In the genomic region with DNA sequence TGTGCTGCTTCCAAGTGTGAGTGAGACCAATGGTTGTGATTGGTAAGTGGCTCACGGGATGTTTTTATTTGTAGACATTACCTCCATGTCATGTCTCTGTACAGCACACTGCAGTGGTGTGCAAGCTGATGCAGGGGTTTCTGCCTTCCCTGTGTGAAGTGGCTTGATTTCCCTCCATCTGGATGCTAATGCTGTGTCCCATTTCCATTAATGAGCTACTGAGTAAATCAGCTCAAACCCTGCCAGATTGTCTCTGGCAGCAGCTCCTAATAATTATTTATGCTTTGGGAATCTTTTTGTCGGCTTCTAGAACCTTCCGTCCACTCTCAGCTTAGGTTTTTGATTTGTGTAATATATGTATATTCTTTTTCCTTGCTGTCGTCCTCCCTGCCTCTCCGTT, we compare ENCODE assay signal across 31 mouse cellular contexts. TPM values are rescaled to one million over a fixed set of nuclear protein-coding genes. Genes with fewer than 3 reads are reported as not detected.
A peak's percentile ranks its signal among the peaks of the same experiment; 100 is the strongest.
DNase-seq lines count a peak whose midpoint lies in the region; ATAC-seq and TF ChIP-seq lines count a peak whose summit lies in the region.
"Had no signal": no experiment of that assay in that cellular context is flagged by ENCODE, and none has a peak within 500 bp of the region (broad histone marks: within the 10 kb centered on the region; RNA-seq: fewer than 3 reads in every experiment).

No protein-coding gene starts in this region.

- no peak overlapping the region for H3K4me3 ChIP-seq in forebrain, embryonic 15.5 days
- no peak overlapping the region for H3K4me3 ChIP-seq in forebrain, embryonic 11.5 days (ENCODE audit: low read depth, low read length)
- H3K4me3 ChIP-seq in cortical plate, adult 2 months (ENCODE audit: insufficient read depth, low read length), result no peak overlapping the region
- no peak overlapping the region for H3K4me3 ChIP-seq in intestine, postnatal 0 days (ENCODE audit: low read depth, low read length)
- H3K4me3 ChIP-seq: embryonic facial prominence, embryonic 10.5 days; embryonic facial prominence, embryonic 15.5 days; intestine, embryonic 15.5 days; limb, embryonic 13.5 days; lung, embryonic 15.5 days; neural tube, embryonic 13.5 days; stomach, embryonic 15.5 days had no signal

- H3K4me1 ChIP-seq in forebrain, embryonic 15.5 days, result 0 out of 2 replicates have a peak, but pooled peaks cover 2% of the 10 kb centered on the region
- no peaks in the 10 kb centered on the region for H3K4me1 ChIP-seq in forebrain, embryonic 11.5 days (replicated peaks; ENCODE audit: control insufficient read depth, insufficient read depth, low read length)
- H3K4me1 ChIP-seq in cortical plate, adult 2 months (ENCODE audit: control insufficient read depth, insufficient read depth, low read length), result peaks cover 3% of the 10 kb centered on the region; the same call in 1 of the 2 replicates
- no peaks in the 10 kb centered on the region for H3K4me1 ChIP-seq in intestine, postnatal 0 days (replicated peaks; ENCODE audit: control insufficient read depth, insufficient read depth, low read length)
- H3K4me1 ChIP-seq: embryonic facial prominence, embryonic 10.5 days; embryonic facial prominence, embryonic 15.5 days; intestine, embryonic 15.5 days; limb, embryonic 13.5 days; lung, embryonic 15.5 days; stomach, embryonic 15.5 days had no signal

- peak overlapping the region; percentile 42 for H3K27ac ChIP-seq in forebrain, embryonic 15.5 days (replicated peaks)
- H3K27ac ChIP-seq in forebrain, embryonic 11.5 days (ENCODE audit: low read depth, low read length), result no peak overlapping the region
- H3K27ac ChIP-seq in cortical plate, adult 2 months (ENCODE audit: insufficient read depth, low read length), result peak overlapping the region; percentile 67; the same call in 1 of the 2 replicates
- H3K27ac ChIP-seq in intestine, postnatal 0 days (ENCODE audit: low read depth, low read length), result no peak overlapping the region
- H3K27ac ChIP-seq: embryonic facial prominence, embryonic 10.5 days; embryonic facial prominence, embryonic 15.5 days; hindbrain, postnatal 0 days; intestine, embryonic 15.5 days; limb, embryonic 13.5 days; lung, embryonic 15.5 days; neural tube, embryonic 13.5 days; stomach, embryonic 15.5 days had no signal

- DNase-seq in forebrain, embryonic 11.5 days (ENCODE audit: low spot score), result no peak
- DNase-seq in layer of hippocampus, adult 9-11 months, result peak; percentile 55
- DNase-seq in layer of hippocampus, postnatal 10 days (ENCODE audit: low spot score in 2 of 2), result no peak
- DNase-seq in brain, adult 2 months (ENCODE audit: low read depth, low spot score), result peak; percentile 54
- DNase-seq in embryo, embryonic 10 days (ENCODE audit: low spot score), result no peak
- DNase-seq: adrenal gland, postnatal 25 days; cerebellum, adult 11 months; gastrocnemius, postnatal 25 days; heart, adult 18-20 months; heart, postnatal 4 days; kidney, adult 8-10 months; kidney, postnatal 25 days; lung, postnatal 36 days had no signal

- 72% methylated on average over 5 of the region's 5 CpGs for WGBS in forebrain, embryonic 15.5 days
- 91% methylated on average over 5 of the region's 5 CpGs for WGBS in forebrain, embryonic 11.5 days
- 87% methylated on average over 5 of the region's 5 CpGs for whole genome bisulfite sequencing in intestine, postnatal 0 days

- no peak overlapping the region for H3K4me2 ChIP-seq in forebrain, embryonic 15.5 days (replicated peaks)
- H3K4me2 ChIP-seq in forebrain, embryonic 11.5 days (ENCODE audit: low read depth, low read length, severe bottlenecking), result no peak overlapping the region
- H3K4me2 ChIP-seq in intestine, postnatal 0 days (replicated peaks; ENCODE audit: low read depth), result no peak overlapping the region
- H3K4me2 ChIP-seq: embryonic facial prominence, embryonic 15.5 days; heart, embryonic 11.5 days; intestine, embryonic 15.5 days; limb, embryonic 13.5 days; liver, embryonic 11.5 days; lung, embryonic 15.5 days; midbrain, embryonic 11.5 days; neural tube, embryonic 13.5 days; stomach, embryonic 15.5 days had no signal

- peaks cover 66% of the 10 kb centered on the region for H3K36me3 ChIP-seq in forebrain, embryonic 15.5 days
- peaks cover 7% of the 10 kb centered on the region for H3K36me3 ChIP-seq in forebrain, embryonic 11.5 days (ENCODE audit: control insufficient read depth, insufficient read depth, low read length)
- peaks cover 66% of the 10 kb centered on the region for H3K36me3 ChIP-seq in intestine, postnatal 0 days (ENCODE audit: control insufficient read depth, insufficient read depth)

- TF ChIP-seq CTCF in cortical plate, adult 2 months (IDR thresholded peaks at IDR 0.05; ENCODE audit: extremely low read depth, insufficient read depth, low read length), result no peak
- no peak for TF ChIP-seq CTCF in intestine, postnatal 0 days (IDR thresholded peaks at IDR 0.05; ENCODE audit: low read depth)

- no peak overlapping the region for H3K9ac ChIP-seq in forebrain, embryonic 15.5 days (replicated peaks)
- no peak overlapping the region for H3K9ac ChIP-seq in forebrain, embryonic 11.5 days (ENCODE audit: low read length)
- no peak overlapping the region for H3K9ac ChIP-seq in intestine, postnatal 0 days (ENCODE audit: low read depth, low read length)
- H3K9ac ChIP-seq: embryonic facial prominence, embryonic 15.5 days; intestine, embryonic 15.5 days; limb, embryonic 13.5 days; lung, embryonic 15.5 days; neural tube, embryonic 13.5 days; stomach, embryonic 15.5 days had no signal

- peak; percentile 47; the same call in 1 of the 2 replicates for ATAC-seq in forebrain, embryonic 15.5 days (replicated peaks)
- no peak for ATAC-seq in forebrain, embryonic 11.5 days (replicated peaks; ENCODE audit: low FRiP score)
- ATAC-seq in intestine, postnatal 0 days, result no peak
- ATAC-seq: CD4-positive, CD25-positive, alpha-beta regulatory T cell, adult 4 months; hindbrain, postnatal 0 days; intestine, embryonic 15.5 days had no signal

- no peak for TF ChIP-seq POLR2A in cortical plate, adult 2 months (IDR thresholded peaks at IDR 0.05; ENCODE audit: extremely low read depth, insufficient read depth, low read length)

- H3K9me3 ChIP-seq in forebrain, embryonic 15.5 days, result no peaks in the 10 kb centered on the region
- H3K9me3 ChIP-seq in forebrain, embryonic 11.5 days (ENCODE audit: control insufficient read depth, low read length), result no peaks in the 10 kb centered on the region
- H3K9me3 ChIP-seq in intestine, postnatal 0 days (ENCODE audit: control insufficient read depth), result no peaks in the 10 kb centered on the region
- H3K9me3 ChIP-seq: embryonic facial prominence, embryonic 10.5 days; embryonic facial prominence, embryonic 15.5 days; intestine, embryonic 15.5 days; limb, embryonic 13.5 days; lung, embryonic 15.5 days; neural tube, embryonic 13.5 days; stomach, embryonic 15.5 days had no signal

- no peaks in the 10 kb centered on the region for H3K27me3 ChIP-seq in forebrain, embryonic 15.5 days
- no peaks in the 10 kb centered on the region for H3K27me3 ChIP-seq in forebrain, embryonic 11.5 days (ENCODE audit: control insufficient read depth, insufficient read depth, low read length)
- no peaks in the 10 kb centered on the region for H3K27me3 ChIP-seq in intestine, postnatal 0 days (replicated peaks; ENCODE audit: control insufficient read depth, insufficient read depth, low read length)
- H3K27me3 ChIP-seq: embryonic facial prominence, embryonic 15.5 days; intestine, embryonic 15.5 days; limb, embryonic 13.5 days; lung, embryonic 15.5 days; neural tube, embryonic 13.5 days; stomach, embryonic 15.5 days had no signal

RNA-seq across cellular contexts. Expression of gene Tmem81, which starts 0.9 kb away (rescaled TPM):
- polyA plus RNA-seq in forebrain, embryonic 15.5 days (2015; fragmentation: Nextera tagmentation; extraction: Ambion mirVana), result 1.3 and 1.5 TPM in 2 replicates
- polyA plus RNA-seq in forebrain, embryonic 11.5 days (2014; fragmentation: Nextera tagmentation; extraction: Ambion mirVana), result 1.1 and 1.3 TPM in 2 replicates
- 1 to 10 TPM; 1.7 to 3.1 TPM for total RNA-seq in layer of hippocampus, postnatal 10 days (2021)
- polyA plus RNA-seq in cortical plate, adult 2 months (2012; rRNA removed), result 5.4 and 5.8 TPM in 2 replicates
- polyA plus RNA-seq in intestine, postnatal 0 days (2015; fragmentation: Nextera tagmentation; extraction: Ambion mirVana), result 2.9 and 3.1 TPM in 2 replicates

RNA-seq across cellular contexts. Expression of gene Rbbp5, which starts 28.0 kb away (rescaled TPM):
- 54.9 and 55.5 TPM in 2 replicates for polyA plus RNA-seq in forebrain, embryonic 15.5 days (2015; fragmentation: Nextera tagmentation; extraction: Ambion mirVana)
- polyA plus RNA-seq in forebrain, embryonic 11.5 days (2014; fragmentation: Nextera tagmentation; extraction: Ambion mirVana), result 62.0 and 67.3 TPM in 2 replicates
- 10 to 100 TPM; 36.8 to 37.3 TPM for total RNA-seq in layer of hippocampus, postnatal 10 days (2021)
- 53.8 and 54.1 TPM in 2 replicates for polyA plus RNA-seq in cortical plate, adult 2 months (2012; rRNA removed)
- 14.5 and 16.6 TPM in 2 replicates for polyA plus RNA-seq in intestine, postnatal 0 days (2015; fragmentation: Nextera tagmentation; extraction: Ambion mirVana)

RNA-seq across cellular contexts. Expression of gene Cntn2, which starts 37.9 kb away (rescaled TPM):
- polyA plus RNA-seq in forebrain, embryonic 15.5 days (2015; fragmentation: Nextera tagmentation; extraction: Ambion mirVana), result 117 and 137 TPM in 2 replicates
- 15.3 and 16.9 TPM in 2 replicates for polyA plus RNA-seq in forebrain, embryonic 11.5 days (2014; fragmentation: Nextera tagmentation; extraction: Ambion mirVana)
- total RNA-seq in layer of hippocampus, postnatal 10 days (2021), result 10 to 100 TPM; 72.1 to 76.2 TPM
- 51.9 and 55.8 TPM in 2 replicates for polyA plus RNA-seq in cortical plate, adult 2 months (2012; rRNA removed)
- polyA plus RNA-seq in intestine, postnatal 0 days (2015; fragmentation: Nextera tagmentation; extraction: Ambion mirVana), result 0.14 and 0.29 TPM in 2 replicates
- total RNA-seq: adrenal gland, adult 18-20 months; adrenal gland, postnatal 25 days; common myeloid progenitor, adult 5-6 weeks; megakaryocyte, adult 5-6 weeks had no signal
- polyA plus RNA-seq: CD4-positive, CD25-positive, alpha-beta regulatory T cell, adult 4 months had no signal

Comparison
In these comparisons a context has a peak if more than half of its experiments do, and no peak if none do; other contexts are left out.
1. H3K27ac ChIP-seq: peak in forebrain, embryonic 15.5 days (single experiment) and cortical plate, adult 2 months (single experiment); none in forebrain, embryonic 11.5 days (single experiment) and intestine, postnatal 0 days (single experiment).
2. DNase-seq: peak in layer of hippocampus, adult 9-11 months (single experiment) and brain, adult 2 months (single experiment); none in forebrain, embryonic 11.5 days (single experiment), layer of hippocampus, postnatal 10 days (0 of 2) and embryo, embryonic 10 days (single experiment).
3. RNA of gene Cntn2, which starts 37.9 kb away (polyA plus RNA-seq): 117 to 137 TPM in forebrain, embryonic 15.5 days, 51.9 to 55.8 TPM in cortical plate, adult 2 months and 15.3 to 16.9 TPM in forebrain, embryonic 11.5 days; 0.14 to 0.29 TPM in intestine, postnatal 0 days; every median in the first group is over 10 times any median in the second.